In genomic region chr7:105515178-105515577, GRCm38 (mm10) we compare ENCODE assay signal across 8 mouse cellular contexts. TPM values are rescaled to one million over a fixed set of nuclear protein-coding genes. Genes with fewer than 3 reads are reported as not detected.
A peak's percentile ranks its signal among the peaks of the same experiment; 100 is the strongest.
DNase-seq lines count a peak whose midpoint lies in the region; ATAC-seq lines count a peak whose summit lies in the region.

No protein-coding gene starts in this region.

- no peaks in the 10 kb centered on the region for H3K36me3 ChIP-seq in embryonic facial prominence, embryonic 13.5 days
- H3K36me3 ChIP-seq in hindbrain, embryonic 11.5 days (ENCODE audit: control insufficient read depth, insufficient read depth, low read length), result no peaks in the 10 kb centered on the region

- H3K4me2 ChIP-seq in embryonic facial prominence, embryonic 13.5 days, result no peak overlapping the region
- no peak overlapping the region for H3K4me2 ChIP-seq in hindbrain, embryonic 11.5 days (replicated peaks; ENCODE audit: low read depth, low read length)

- 0 out of 2 replicates have a peak, but pooled peaks cover 9% of the 10 kb centered on the region for H3K4me1 ChIP-seq in embryonic facial prominence, embryonic 13.5 days
- no peaks in the 10 kb centered on the region for H3K4me1 ChIP-seq in hindbrain, embryonic 11.5 days (replicated peaks; ENCODE audit: control insufficient read depth, insufficient read depth, low read length)

- no peak overlapping the region for H3K4me3 ChIP-seq in embryonic facial prominence, embryonic 13.5 days
- H3K4me3 ChIP-seq in hindbrain, embryonic 11.5 days (ENCODE audit: low read depth, low read length), result no peak overlapping the region

- H3K9ac ChIP-seq in embryonic facial prominence, embryonic 13.5 days, result no peak overlapping the region
- no peak overlapping the region for H3K9ac ChIP-seq in hindbrain, embryonic 11.5 days (ENCODE audit: low read depth, low read length)

- WGBS in embryonic facial prominence, embryonic 13.5 days, result 12% methylated on average over 5 of the region's 5 CpGs
- WGBS in hindbrain, embryonic 11.5 days, result 14% methylated on average over 5 of the region's 5 CpGs

- 0 out of 2 replicates have a peak, but pooled peaks have one; percentile 34 for ATAC-seq in embryonic facial prominence, embryonic 13.5 days (ENCODE audit: insufficient number of reproducible peaks, insufficient read depth, low FRiP score, low TSS enrichment, low read depth)
- ATAC-seq in hindbrain, embryonic 11.5 days (ENCODE audit: low FRiP score), result peak; percentile 64; the same call in 1 of the 2 replicates
- ATAC-seq in megakaryocyte-erythroid progenitor cell, adult 5-6 weeks (replicated peaks; ENCODE audit: low FRiP score, low TSS enrichment, poor library complexity, severe bottlenecking), result peak; percentile 95

- H3K9me3 ChIP-seq in embryonic facial prominence, embryonic 13.5 days, result no peaks in the 10 kb centered on the region
- H3K9me3 ChIP-seq in hindbrain, embryonic 11.5 days (ENCODE audit: control insufficient read depth, low read length), result no peaks in the 10 kb centered on the region

- H3K27me3 ChIP-seq in embryonic facial prominence, embryonic 13.5 days, result no peaks in the 10 kb centered on the region
- H3K27me3 ChIP-seq in hindbrain, embryonic 11.5 days (ENCODE audit: control insufficient read depth, insufficient read depth, low read length), result no peaks in the 10 kb centered on the region

- no peak overlapping the region for H3K27ac ChIP-seq in embryonic facial prominence, embryonic 13.5 days
- H3K27ac ChIP-seq in hindbrain, embryonic 11.5 days (ENCODE audit: low read depth, low read length), result no peak overlapping the region

- DNase-seq in adrenal gland, adult (ENCODE audit: inconsistent age in 2 of 2, low spot score in 1 of 2), result peak; percentile 49 to 86
- no peak for DNase-seq in adrenal gland, adult 8-10 months
- DNase-seq in adrenal gland, postnatal 36 days, result peak; percentile 63 to 66
- DNase-seq in hindbrain, embryonic 11.5 days (ENCODE audit: low spot score), result peak; percentile 79
- DNase-seq in layer of hippocampus, postnatal 36 days, result peak; percentile 41 to 54
- peak; percentile 54 for DNase-seq in right cerebral cortex, postnatal 25 days

RNA-seq across cellular contexts. Expression of gene Cavin3, which starts 33.1 kb away (rescaled TPM):
- total RNA-seq in adrenal gland, adult 8-10 months (2022), result 10 to 100 TPM; 59.4 to 66.5 (median 60.9) TPM
- 10 to 100 TPM; 60.2 to 76.0 TPM for total RNA-seq in adrenal gland, postnatal 36 days (2021)
- 72.5 and 73.3 TPM in 2 replicates for polyA plus RNA-seq in embryonic facial prominence, embryonic 13.5 days (2015; fragmentation: Nextera tagmentation; extraction: Ambion mirVana)
- polyA plus RNA-seq in hindbrain, embryonic 11.5 days (2014; fragmentation: Nextera tagmentation; extraction: Ambion mirVana), result 29.6 and 34.3 TPM in 2 replicates
- 10 to 100 TPM; 12.7 to 13.2 TPM for total RNA-seq in layer of hippocampus, postnatal 36 days (2021)
- total RNA-seq in megakaryocyte-erythroid progenitor cell, adult 5-6 weeks (2014; fragmentation: Nextera tagmentation), result not detected in 2 replicates
- 0.61 and 0.75 TPM in 2 replicates for total RNA-seq in megakaryocyte-erythroid progenitor cell, adult 5-6 weeks (2017)

RNA-seq across cellular contexts. Expression of gene Smpd1, which starts 39.0 kb away (rescaled TPM):
- 10 to 100 TPM; 47.3 to 54.3 (median 51.8) TPM for total RNA-seq in adrenal gland, adult 8-10 months (2022)
- 10 to 100 TPM; 47.3 to 53.0 TPM for total RNA-seq in adrenal gland, postnatal 36 days (2021)
- polyA plus RNA-seq in embryonic facial prominence, embryonic 13.5 days (2015; fragmentation: Nextera tagmentation; extraction: Ambion mirVana), result 36.7 and 37.1 TPM in 2 replicates
- 51.2 and 52.5 TPM in 2 replicates for polyA plus RNA-seq in hindbrain, embryonic 11.5 days (2014; fragmentation: Nextera tagmentation; extraction: Ambion mirVana)
- total RNA-seq in layer of hippocampus, postnatal 36 days (2021), result 10 to 100 TPM; 78.8 to 87.0 TPM
- 17.5 and 17.6 TPM in 2 replicates for total RNA-seq in megakaryocyte-erythroid progenitor cell, adult 5-6 weeks (2014; fragmentation: Nextera tagmentation)
- total RNA-seq in megakaryocyte-erythroid progenitor cell, adult 5-6 weeks (2017), result 17.1 and 20.1 TPM in 2 replicates

Comparison
In these comparisons a context has a peak if more than half of its experiments do, and no peak if none do; other contexts are left out.
1. ATAC-seq: peak in every context shown above with its lines; median percentile 95 in megakaryocyte-erythroid progenitor cell, adult 5-6 weeks; 64 in hindbrain, embryonic 11.5 days; 34 in embryonic facial prominence, embryonic 13.5 days.
2. RNA of gene Cavin3, which starts 33.1 kb away (total RNA-seq): 60.2 to 76.0 TPM in adrenal gland, postnatal 36 days, 59.4 to 66.5 TPM in adrenal gland, adult 8-10 months and 12.7 to 13.2 TPM in layer of hippocampus, postnatal 36 days; 0.61 to 0.75 TPM in megakaryocyte-erythroid progenitor cell, adult 5-6 weeks; every median in the first group is over 4 times any median in the second.